Mouse (Mus musculus) left cerebral cortex, postnatal 25 days (tissue): ENCODE results near the gene Olfr846. TPM values are rescaled to one million over a fixed set of nuclear protein-coding genes. Genes with fewer than 3 reads are reported as not detected.

Experiments
- DNase-seq, 2 experiments: peaks; one replicate each; pipeline ENCODE4 v3.0.0; 2022; ENCODE audit warnings: low spot score in 2 of 2, mixed read lengths in 1 of 2
- intact Hi-C: fragments of 180-260 bp; cut with DNase I; formaldehyde crosslinking; loops from one replicate; pipeline ENCODE4 v1.15.1; 2025
- total RNA-seq, 2 experiments: library from RNA; stranded (reverse); gene quantifications; 2 replicates each; pipeline ENCODE4 v1.2.3; 2021

The Olfr846 gene
- not detected for total RNA-seq

DNA sequence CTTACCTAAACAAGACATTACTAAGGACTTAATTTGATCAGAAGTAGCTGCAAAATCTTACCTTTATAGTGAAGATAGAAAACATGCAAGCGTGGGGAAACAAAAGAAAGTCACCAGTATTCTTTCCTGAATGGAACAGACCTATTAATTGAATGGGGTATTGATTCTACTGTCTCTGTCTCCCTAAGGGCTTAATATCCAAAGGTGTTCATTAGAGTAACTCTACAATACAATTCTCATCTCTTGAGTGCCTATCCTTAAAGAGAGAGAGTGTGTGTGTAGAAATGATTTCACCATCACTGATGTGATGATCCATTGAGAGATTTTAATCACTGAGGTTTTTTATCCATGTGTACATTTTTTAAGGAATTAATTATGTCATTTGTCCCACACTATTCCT is at the start of gene Olfr846:
Gene Olfr846, minus strand, starts transcription at position 101 of the 400 bp plus-strand sequence.
- no peak for DNase-seq
- intact Hi-C loops: no loop called here

DNA sequence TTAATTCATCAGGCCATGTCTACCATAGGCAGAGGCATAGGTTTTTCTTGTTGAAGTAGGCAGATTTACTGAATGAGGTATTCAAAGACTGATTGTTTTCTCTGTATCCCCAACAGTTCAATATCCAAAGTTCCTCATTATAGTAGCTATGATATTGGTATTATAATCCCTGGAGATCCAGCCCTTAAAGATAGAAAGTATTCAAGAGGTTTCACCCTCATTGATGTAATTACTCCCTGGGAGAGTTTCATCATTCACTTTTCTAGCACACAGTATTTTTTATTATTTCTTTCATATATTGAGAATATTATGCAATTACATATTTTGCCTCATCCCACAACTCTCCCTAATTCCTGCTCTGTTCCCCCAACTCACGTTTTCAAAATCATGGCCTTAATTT is 14.8 kb upstream of the Olfr846 start, which contains the start of gene Olfr847:
Gene Olfr847, minus strand, starts transcription at position 101 of the 400 bp plus-strand sequence.
- DNase-seq: no peak
- intact Hi-C loops: no loop called here

DNA sequence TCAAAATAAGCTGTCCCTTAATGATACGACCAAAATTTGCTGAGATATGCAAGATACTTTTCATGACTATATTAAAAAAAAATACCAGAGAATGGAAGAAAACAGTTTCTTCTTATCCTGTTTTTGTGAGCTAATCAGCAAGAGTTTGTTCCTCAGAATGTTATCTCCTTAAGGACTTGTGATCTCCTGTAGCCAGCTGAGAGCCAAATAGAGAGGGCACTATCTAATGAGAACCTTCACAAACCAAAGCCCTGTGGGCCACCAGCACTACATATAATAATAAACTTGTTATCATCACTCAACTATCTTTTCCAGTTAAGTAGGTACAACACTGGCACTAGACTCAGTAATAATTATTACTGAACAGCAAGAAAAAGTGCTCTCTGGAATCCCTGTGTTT is 27.6 kb downstream of the Olfr846 start, which contains the start of gene Olfr845:
Gene Olfr845, plus strand, starts transcription at position 301 of the 400 bp plus-strand sequence.
- no peak for DNase-seq
- intact Hi-C loops: no loop called here

DNA sequence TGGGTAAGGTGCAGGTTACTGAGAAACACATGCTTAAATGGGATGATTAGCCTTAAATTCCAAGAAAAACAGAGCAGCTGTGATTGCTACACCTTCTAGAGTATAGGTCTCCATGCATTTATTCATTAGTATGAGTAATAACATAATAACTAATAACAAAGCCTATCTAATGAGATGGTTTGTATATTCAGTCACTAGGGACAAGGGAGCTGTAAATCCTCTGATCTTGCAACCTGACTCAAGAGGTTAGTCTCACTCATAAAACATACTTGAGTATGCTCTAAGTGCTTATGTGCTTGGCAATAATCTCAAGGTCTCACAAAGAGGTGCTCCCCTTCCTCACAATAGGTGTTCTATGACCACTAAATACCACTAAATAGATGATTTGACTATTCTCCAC is 47.8 kb downstream of the Olfr846 start, which contains the start of gene Olfr844:
Gene Olfr844, plus strand, starts transcription at position 301 of the 400 bp plus-strand sequence.
- no peak for DNase-seq
- intact Hi-C loops: no loop called here

Other genes with a start within 250 kb of the Olfr846 start
- not detected for gene Olfr836, start 243.6 kb downstream of the Olfr846 start, total RNA-seq
- not detected for gene Olfr837, start 227.7 kb downstream of the Olfr846 start, total RNA-seq
- under 1 TPM; 0.05 to 0.14 TPM for gene Olfr839-ps1, start 186.7 kb downstream of the Olfr846 start, total RNA-seq
- not detected for gene Olfr843, start 112.0 kb downstream of the Olfr846 start, total RNA-seq
- gene Olfr844, start 47.7 kb downstream of the Olfr846 start, total RNA-seq: not detected
- gene Olfr845, start 27.5 kb downstream of the Olfr846 start, total RNA-seq: not detected
- gene Olfr847, start 14.7 kb upstream of the Olfr846 start, total RNA-seq: not detected
- gene Olfr849, start 76.3 kb upstream of the Olfr846 start, total RNA-seq: not detected
- gene Olfr850, start 114.2 kb upstream of the Olfr846 start, total RNA-seq: not detected
- gene Olfr851, start 129.3 kb upstream of the Olfr846 start, total RNA-seq: not detected
- not detected for gene Olfr853, start 177.1 kb upstream of the Olfr846 start, total RNA-seq
- gene Olfr854, start 203.4 kb upstream of the Olfr846 start, total RNA-seq: not detected
- not detected for gene Olfr855, start 218.6 kb upstream of the Olfr846 start, total RNA-seq